Mouse (Mus musculus): ENCODE data around the gene Kcnj9. TPM values are rescaled to one million over a fixed set of nuclear protein-coding genes. Genes with fewer than 3 reads are reported as not detected.

The Kcnj9 gene
- total and polyA plus RNA-seq, 3 experiments, result 0.04 TPM; not detected in 2

GRCm38 (mm10) chr1:172292880-172293279 lies 36.2 kb downstream of the Kcnj9 start:
- Histone ChIP-seq H3K27me3 (ENCODE audit: control insufficient read depth, insufficient read depth, low read length) (no peaks in the 10 kb centered on the region), H3K36me3 (ENCODE audit: control insufficient read depth, insufficient read depth, low read length) (no peaks in the 10 kb centered on the region), H3K79me2 (replicated peaks; ENCODE audit: control insufficient read depth, insufficient read depth, low read length) (no peaks in the 10 kb centered on the region), H3K9ac (ENCODE audit: low read depth, low read length) (no peak overlapping the region), H3K4me3 (no peak overlapping the region), H3K27ac (no peak overlapping the region), H3K4me1 (ENCODE audit: control insufficient read depth, insufficient read depth, low read length) (0 out of 2 replicates have a peak, but pooled peaks cover 1% of the 10 kb centered on the region)
- no peak for DNase-seq
- 0 out of 2 replicates have a peak, but pooled peaks have one; percentile 18 for TF ChIP-seq POLR2A (IDR thresholded peaks at IDR 0.05; ENCODE audit: insufficient read depth, low read depth, low read length)
- no peak for TF ChIP-seq CTCF (IDR thresholded peaks at IDR 0.05)
- no peak for TF ChIP-seq EP300 (IDR thresholded peaks at IDR 0.05; ENCODE audit: insufficient read depth, low read depth, low read length)
- WGBS, result 59% methylated on average over 2 of the region's 2 CpGs
- intact Hi-C loops (cut with DNase I), result no loop called here

- 0 out of 2 replicates have a peak, but pooled peaks cover under 1% of the 10 kb centered on the region for H3K4me1 ChIP-seq (ENCODE audit: control insufficient read depth, insufficient read depth, low read length)
- intact Hi-C loops (cut with DNase I), result no loop called here
- no peaks in the 10 kb centered on the region for H3K27me3 ChIP-seq (ENCODE audit: control insufficient read depth, insufficient read depth, low read length)
- DNase-seq, result no peak
- no peaks in the 10 kb centered on the region for H3K36me3 ChIP-seq (ENCODE audit: control insufficient read depth, insufficient read depth, low read length)
- TF ChIP-seq CTCF (IDR thresholded peaks at IDR 0.05) (no peak), EP300 (IDR thresholded peaks at IDR 0.05; ENCODE audit: insufficient read depth, low read depth, low read length) (no peak), POLR2A (IDR thresholded peaks at IDR 0.05; ENCODE audit: insufficient read depth, low read depth, low read length) (no peak)
- H3K4me3 ChIP-seq, result no peak overlapping the region
- WGBS, result 49% methylated on average over 3 of the region's 3 CpGs
- no peak overlapping the region for H3K27ac ChIP-seq
- no peaks in the 10 kb centered on the region for H3K79me2 ChIP-seq (replicated peaks; ENCODE audit: control insufficient read depth, insufficient read depth, low read length)
- H3K9ac ChIP-seq (ENCODE audit: low read depth, low read length), result no peak overlapping the region
Measured at GRCm38 (mm10) chr1:172289617-172289946, 39.5 kb downstream of the Kcnj9 start.

GRCm38 (mm10) chr1:172288900-172289616 lies 40.1 kb downstream of the Kcnj9 start:
- intact Hi-C loops (cut with DNase I), result no loop called here
- Histone ChIP-seq H3K4me1 (ENCODE audit: control insufficient read depth, insufficient read depth, low read length) (no peaks in the 10 kb centered on the region), H3K27me3 (ENCODE audit: control insufficient read depth, insufficient read depth, low read length) (no peaks in the 10 kb centered on the region), H3K27ac (no peak overlapping the region), H3K9ac (ENCODE audit: low read depth, low read length) (no peak overlapping the region), H3K36me3 (ENCODE audit: control insufficient read depth, insufficient read depth, low read length) (no peaks in the 10 kb centered on the region), H3K4me3 (no peak overlapping the region), H3K79me2 (replicated peaks; ENCODE audit: control insufficient read depth, insufficient read depth, low read length) (no peaks in the 10 kb centered on the region)
- 82% methylated on average over 11 of the region's 11 CpGs for WGBS
- no peak for TF ChIP-seq CTCF (IDR thresholded peaks at IDR 0.05)
- no peak for TF ChIP-seq EP300 (IDR thresholded peaks at IDR 0.05; ENCODE audit: insufficient read depth, low read depth, low read length)
- TF ChIP-seq POLR2A (IDR thresholded peaks at IDR 0.05; ENCODE audit: insufficient read depth, low read depth, low read length), result no peak
- no peak for DNase-seq

GRCm38 (mm10) chr1:172286740-172287139 lies 42.4 kb downstream of the Kcnj9 start:
- Histone ChIP-seq H3K36me3 (ENCODE audit: control insufficient read depth, insufficient read depth, low read length) (peaks cover 8% of the 10 kb centered on the region), H3K27me3 (ENCODE audit: control insufficient read depth, insufficient read depth, low read length) (no peaks in the 10 kb centered on the region), H3K9ac (ENCODE audit: low read depth, low read length) (no peak overlapping the region), H3K4me1 (ENCODE audit: control insufficient read depth, insufficient read depth, low read length) (peaks cover 2% of the 10 kb centered on the region; the same call in 1 of the 2 replicates), H3K79me2 (replicated peaks; ENCODE audit: control insufficient read depth, insufficient read depth, low read length) (no peaks in the 10 kb centered on the region), H3K4me3 (no peak overlapping the region), H3K27ac (no peak overlapping the region)
- TF ChIP-seq EP300 (IDR thresholded peaks at IDR 0.05; ENCODE audit: insufficient read depth, low read depth, low read length) (no peak), POLR2A (IDR thresholded peaks at IDR 0.05; ENCODE audit: insufficient read depth, low read depth, low read length) (no peak), CTCF (IDR thresholded peaks at IDR 0.05) (no peak)
- 69% methylated on average over 5 of the region's 5 CpGs for WGBS
- intact Hi-C loops (cut with DNase I), result no loop called here
- no peak for DNase-seq

GRCm38 (mm10) chr1:172284221-172284620 lies 44.9 kb downstream of the Kcnj9 start:
- WGBS, result 77% methylated on average over 14 of the region's 14 CpGs
- Histone ChIP-seq H3K27ac (no peak overlapping the region; the same call in 1 of the 2 replicates), H3K4me3 (no peak overlapping the region)

GRCm38 (mm10) chr1:172283073-172283472 lies 46.0 kb downstream of the Kcnj9 start:
- Histone ChIP-seq H3K9ac (ENCODE audit: low read depth, low read length) (no peak overlapping the region), H3K27ac (peak overlapping the region; percentile 69), H3K27me3 (ENCODE audit: control insufficient read depth, insufficient read depth, low read length) (no peaks in the 10 kb centered on the region), H3K4me3 (no peak overlapping the region), H3K79me2 (replicated peaks; ENCODE audit: control insufficient read depth, insufficient read depth, low read length) (no peaks in the 10 kb centered on the region), H3K4me1 (ENCODE audit: control insufficient read depth, insufficient read depth, low read length) (peaks cover 3% of the 10 kb centered on the region; the same call in 1 of the 2 replicates), H3K36me3 (ENCODE audit: control insufficient read depth, insufficient read depth, low read length) (peaks cover 8% of the 10 kb centered on the region)
- intact Hi-C loops (cut with DNase I), result no loop called here
- DNase-seq, result peak in 1 of 2 experiments; percentile 46
- WGBS, result 75% methylated on average over 6 of the region's 6 CpGs
- TF ChIP-seq EP300 (IDR thresholded peaks at IDR 0.05; ENCODE audit: insufficient read depth, low read depth, low read length), result 0 out of 2 replicates have a peak, but pooled peaks have one; percentile 67
- TF ChIP-seq POLR2A (IDR thresholded peaks at IDR 0.05; ENCODE audit: insufficient read depth, low read depth, low read length), result no peak

More at GRCm38 (mm10) chr1:172284221-172284620, 44.9 kb downstream of the Kcnj9 start:
- peaks cover 8% of the 10 kb centered on the region for H3K36me3 ChIP-seq (ENCODE audit: control insufficient read depth, insufficient read depth, low read length)
- H3K79me2 ChIP-seq (replicated peaks; ENCODE audit: control insufficient read depth, insufficient read depth, low read length), result no peaks in the 10 kb centered on the region
- intact Hi-C loops (cut with DNase I), result no loop called here
- TF ChIP-seq CTCF (IDR thresholded peaks at IDR 0.05) (no peak), EP300 (IDR thresholded peaks at IDR 0.05; ENCODE audit: insufficient read depth, low read depth, low read length) (0 out of 2 replicates have a peak, but pooled peaks have one; percentile 39)
- H3K9ac ChIP-seq (ENCODE audit: low read depth, low read length), result no peak overlapping the region
- H3K27me3 ChIP-seq (ENCODE audit: control insufficient read depth, insufficient read depth, low read length), result no peaks in the 10 kb centered on the region
- DNase-seq, result peak in 1 of 2 experiments; percentile 27
- peaks cover 3% of the 10 kb centered on the region; the same call in 1 of the 2 replicates for H3K4me1 ChIP-seq (ENCODE audit: control insufficient read depth, insufficient read depth, low read length)
